Mouse (Mus musculus): Measurements from ENCODE around the gene Fam186b.
A peak's percentile ranks its signal among the peaks of the same experiment; 100 is the strongest.

Gene Fam186b

GRCm38 (mm10) chr15:99224208-99224911 lies 71.3 kb downstream of the Fam186b start, which contains the start of gene Kcnh3:
Gene Kcnh3 (plus strand): TSS chr15:99224861.
- DNase-seq (ENCODE audit: low read depth, low spot score), result peak; percentile 58

- no peak for DNase-seq (ENCODE audit: low read depth, low spot score)
Measured at GRCm38 (mm10) chr15:99223585-99224207, 72.0 kb downstream of the Fam186b start.

- no peak for DNase-seq (ENCODE audit: low read depth, low spot score)
Measured at GRCm38 (mm10) chr15:99222794-99223584, 72.7 kb downstream of the Fam186b start.

GRCm38 (mm10) chr15:99221315-99221952 lies 74.3 kb downstream of the Fam186b start:
- DNase-seq (ENCODE audit: low read depth, low spot score), result no peak

All from A20 (cell line).